Mouse (Mus musculus) gastrocnemius, postnatal 25 days (tissue): ENCODE measurements around the gene Krtap4-2. TPM values are rescaled to one million over a fixed set of nuclear protein-coding genes. Genes with fewer than 3 reads are reported as not detected.

Source experiments
- DNase-seq: peaks from one replicate; pipeline ENCODE4 v3.0.0; 2022
- total RNA-seq, 2 experiments: library from RNA; stranded (reverse); gene quantifications; 1 replicate in 1 of 2; 2 replicates in 1 of 2; pipeline ENCODE4 v1.2.3; 2021

Krtap4-2 gene
- total RNA-seq, 2 experiments from 2014 or later = not detected

GRCm38 (mm10) chr11:99585096-99585495, 49.8 kb downstream of the Krtap4-2 start:
- DNase-seq = no peak

Other genes starting within 250 kb of the Krtap4-2 start
- 1 to 10 TPM; 4.0 to 5.5 TPM for gene Krt10, start 245.7 kb downstream of the Krtap4-2 start, total RNA-seq
- not detected for gene Krt12, start 212.8 kb downstream of the Krtap4-2 start, total RNA-seq
- gene Krt20, start 196.9 kb downstream of the Krtap4-2 start, total RNA-seq = not detected
- not detected for gene Krt23, start 141.9 kb downstream of the Krtap4-2 start, total RNA-seq
- not detected for gene Krt39, start 113.7 kb downstream of the Krtap4-2 start, total RNA-seq
- not detected for gene Krt40, start 91.9 kb downstream of the Krtap4-2 start, total RNA-seq
- not detected for gene Krtap3-3, start 84.2 kb downstream of the Krtap4-2 start, total RNA-seq
- gene Krtap3-2, start 78.2 kb downstream of the Krtap4-2 start, total RNA-seq = not detected
- not detected for gene Gm11939, start 75.6 kb downstream of the Krtap4-2 start, total RNA-seq
- not detected for gene Krtap3-1, start 68.5 kb downstream of the Krtap4-2 start, total RNA-seq
- not detected for gene Krtap1-5, start 54.1 kb downstream of the Krtap4-2 start, total RNA-seq
- gene Krtap1-4, start 51.4 kb downstream of the Krtap4-2 start, total RNA-seq = not detected
- not detected for gene Krtap1-3, start 43.7 kb downstream of the Krtap4-2 start, total RNA-seq
- gene Krtap9-3, start 37.0 kb downstream of the Krtap4-2 start, total RNA-seq = not detected
- not detected for gene Gm11938, start 31.8 kb downstream of the Krtap4-2 start, total RNA-seq
- gene Gm11937, start 24.9 kb downstream of the Krtap4-2 start, total RNA-seq = not detected
- not detected for gene Krtap2-4, start 20.2 kb downstream of the Krtap4-2 start, total RNA-seq
- not detected for gene Gm11562, start 14.6 kb downstream of the Krtap4-2 start, total RNA-seq
- gene Krtap4-1, start 6.8 kb downstream of the Krtap4-2 start, total RNA-seq = not detected
- not detected for gene Krtap4-7, start 9.0 kb upstream of the Krtap4-2 start, total RNA-seq
- not detected for gene Gm11555, start 15.2 kb upstream of the Krtap4-2 start, total RNA-seq
- gene Gm11563, start 23.9 kb upstream of the Krtap4-2 start, total RNA-seq = not detected
- gene Krtap4-6, start 30.9 kb upstream of the Krtap4-2 start, total RNA-seq = not detected
- not detected for gene Gm14190, start 55.7 kb upstream of the Krtap4-2 start, total RNA-seq
- gene Gm14180, start 99.2 kb upstream of the Krtap4-2 start, total RNA-seq = not detected
- gene Gm11595, start 137.8 kb upstream of the Krtap4-2 start, total RNA-seq = not detected
- not detected for gene Krtap4-8, start 145.6 kb upstream of the Krtap4-2 start, total RNA-seq
- gene Krtap4-9, start 150.1 kb upstream of the Krtap4-2 start, total RNA-seq = not detected
- not detected for gene Gm11596, start 158.4 kb upstream of the Krtap4-2 start, total RNA-seq
- not detected for gene Gm11569, start 163.8 kb upstream of the Krtap4-2 start, total RNA-seq
- not detected for gene Gm11554, start 169.4 kb upstream of the Krtap4-2 start, total RNA-seq
- gene Krtap4-13, start 174.8 kb upstream of the Krtap4-2 start, total RNA-seq = not detected
- not detected for gene Gm11564, start 180.6 kb upstream of the Krtap4-2 start, total RNA-seq
- gene 2300003K06Rik, start 203.0 kb upstream of the Krtap4-2 start, total RNA-seq = not detected
- gene Krtap4-16, start 216.5 kb upstream of the Krtap4-2 start, total RNA-seq = not detected
- gene Gm11568, start 222.8 kb upstream of the Krtap4-2 start, total RNA-seq = not detected
- not detected for gene Gm11559, start 229.4 kb upstream of the Krtap4-2 start, total RNA-seq
- not detected for gene Krtap9-1, start 238.3 kb upstream of the Krtap4-2 start, total RNA-seq
- gene Gm11567, start 244.1 kb upstream of the Krtap4-2 start, total RNA-seq = not detected